Mouse (Mus musculus) kidney, adult 2 months (tissue): ENCODE measurements around the gene Spc25.

ENCODE experiments used
- CTCF ChIP-seq: fragments of 200-500 bp; conservative IDR thresholded peaks from 2 replicates; pipeline ENCODE4 v1.5.1; 2011; ENCODE audit warnings: low read depth, mild to moderate bottlenecking, control low read depth, low read length, moderate library complexity, mixed read lengths; ENCODE audit not compliant: insufficient read depth, insufficient read length
- POLR2A ChIP-seq: fragments of 200-500 bp; IDR thresholded peaks from one replicate; pipeline ENCODE4 v1.6.1; 2011; ENCODE audit warnings: low read depth, low read length, control low read depth

- TF ChIP-seq CTCF, result no peak
- TF ChIP-seq POLR2A, result no peak
Measured at GRCm38 (mm10) chr2:69175296-69175695, 30.7 kb downstream of the Spc25 start.
